Mouse (Mus musculus): ENCODE data around the gene Copg1. TPM values are rescaled to one million over a fixed set of nuclear protein-coding genes. Genes with fewer than 3 reads are reported as not detected.
A peak's percentile ranks its signal among the peaks of the same experiment; 100 is the strongest.

The Copg1 gene
- polyA plus RNA-seq, 1 experiment from 2014 or later: 169 TPM

DNA sequence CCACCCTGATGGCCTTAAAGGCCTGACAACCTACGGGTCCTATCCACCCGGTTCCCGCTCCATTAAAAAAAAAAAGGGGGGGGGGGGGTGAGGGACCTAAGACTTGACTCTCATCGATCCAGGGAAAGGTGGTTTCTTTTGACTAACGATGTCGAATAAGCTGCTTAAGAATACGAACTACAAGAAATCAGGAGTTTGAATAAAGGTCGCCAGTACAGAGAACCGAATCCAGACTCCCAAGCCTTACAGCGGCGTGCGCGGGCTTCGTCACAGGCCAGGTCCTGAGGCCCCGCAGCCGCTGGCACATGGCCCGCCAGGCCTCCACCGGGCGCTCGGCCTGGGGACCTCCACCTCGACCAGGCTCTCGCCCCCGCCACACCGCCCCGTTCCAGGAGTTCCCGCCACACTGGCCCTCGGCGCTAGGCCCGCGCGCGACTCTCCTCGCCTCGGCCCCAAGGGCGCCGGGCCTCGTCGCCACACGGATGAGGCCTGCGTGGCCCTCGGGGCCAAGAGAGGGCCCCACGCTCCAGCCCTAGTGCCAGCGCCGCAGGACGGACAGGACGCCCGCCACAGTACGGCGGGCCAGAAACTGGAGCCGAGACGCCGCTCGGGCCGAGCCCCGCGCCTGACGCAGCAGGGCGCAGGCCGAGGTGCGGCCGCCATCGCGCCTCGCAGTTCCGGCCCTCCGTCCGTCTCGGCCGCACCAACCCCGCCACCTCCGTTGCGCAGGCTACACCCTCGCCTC is 37.3 kb upstream of the Copg1 start:
- Histone ChIP-seq H3K9ac (ENCODE audit: low read length) (peak overlapping the region; percentile 99), H3K9me3 (ENCODE audit: control insufficient read depth, low read length) (no peaks in the 10 kb centered on the region), H3K27me3 (ENCODE audit: control insufficient read depth, insufficient read depth, low read length) (no peaks in the 10 kb centered on the region), H3K4me3 (ENCODE audit: low read depth, low read length) (peak overlapping the region; percentile 100), H3K4me1 (ENCODE audit: control insufficient read depth, insufficient read depth, low read length) (peaks cover 7% of the 10 kb centered on the region; the same call in 1 of the 2 replicates), H3K4me2 (ENCODE audit: low read depth) (peak overlapping the region; percentile 77), H3K27ac (ENCODE audit: low read depth, low read length) (peak overlapping the region; percentile 85), H3K36me3 (ENCODE audit: control insufficient read depth, insufficient read depth, low read length) (no peaks in the 10 kb centered on the region; the same call in none of the 2 replicates)
- peak; percentile 70 for ATAC-seq (ENCODE audit: insufficient read depth, low FRiP score, low TSS enrichment)
- under 1% methylated on average over 73 of the region's 73 CpGs for WGBS
- peak; percentile 64 for DNase-seq (ENCODE audit: low spot score)

DNA sequence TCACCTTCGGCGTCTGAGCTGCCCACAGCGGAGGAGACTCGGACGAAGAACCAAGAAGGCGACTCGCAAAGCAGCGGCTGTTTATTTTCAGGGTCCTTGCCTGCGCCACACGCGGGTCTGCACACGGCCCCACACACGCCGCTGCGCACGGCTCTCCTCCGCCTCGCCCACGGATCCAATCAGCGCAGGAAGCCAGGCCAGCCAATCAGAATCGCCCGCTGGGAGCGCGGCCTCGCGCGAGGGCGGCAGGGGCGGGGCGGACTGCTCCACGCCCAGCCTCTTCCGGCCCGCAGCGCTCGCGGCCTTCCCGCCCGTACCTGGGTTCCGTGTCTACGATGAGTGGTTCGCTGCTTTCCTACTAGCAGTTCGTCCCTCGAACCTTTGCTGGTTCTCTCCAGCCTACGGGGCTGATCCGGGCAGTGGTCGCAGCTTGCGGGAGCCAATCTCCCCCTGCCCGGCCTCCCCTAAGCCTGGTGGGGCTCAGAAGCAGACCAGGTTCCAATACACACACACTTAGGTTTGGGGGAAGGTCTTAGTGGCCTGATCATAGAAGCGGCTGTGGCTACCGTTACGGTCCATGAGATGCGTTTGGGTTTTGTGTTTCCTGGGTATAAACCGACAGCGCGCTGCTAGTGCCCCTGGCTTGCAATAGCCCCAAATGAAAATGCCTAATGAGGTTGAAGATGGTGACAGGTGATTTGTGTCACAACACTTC is 36.6 kb upstream of the Copg1 start, which contains the start of gene Cnbp:
Gene Cnbp, minus strand, starts transcription at position 207 of the 715 bp plus-strand sequence.
- peak within 1 kb of the TSS; percentile 100 for H3K4me3 ChIP-seq (ENCODE audit: low read depth, low read length)
- no peaks in the 10 kb centered on the region for H3K27me3 ChIP-seq (ENCODE audit: control insufficient read depth, insufficient read depth, low read length)
- H3K4me1 ChIP-seq (ENCODE audit: control insufficient read depth, insufficient read depth, low read length): peaks cover 7% of the 10 kb centered on the region; the same call in 1 of the 2 replicates

DNA sequence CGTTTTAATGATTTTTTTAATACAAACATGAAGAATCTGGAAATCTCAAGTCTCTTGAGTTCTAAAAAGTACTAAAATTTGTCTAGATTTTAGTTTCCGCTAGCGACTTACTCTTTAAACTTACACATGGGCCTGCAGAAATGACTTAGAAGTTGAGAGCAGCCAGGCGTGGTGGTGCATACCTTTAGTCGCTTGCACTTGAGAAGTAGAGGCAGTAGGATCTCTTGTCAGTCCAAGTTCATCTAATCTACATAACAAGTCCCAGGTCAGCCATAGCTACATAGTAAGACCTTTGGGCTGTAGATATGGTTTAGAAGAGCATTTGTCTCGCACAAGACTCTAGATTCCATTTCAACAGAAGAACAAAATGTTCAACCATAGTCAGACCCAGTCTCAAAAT is 35.7 kb upstream of the Copg1 start:
- Histone ChIP-seq H3K4me3 (ENCODE audit: low read depth, low read length) (no peak overlapping the region), H3K27me3 (ENCODE audit: control insufficient read depth, insufficient read depth, low read length) (no peaks in the 10 kb centered on the region), H3K4me2 (ENCODE audit: low read depth) (no peak overlapping the region), H3K27ac (ENCODE audit: low read depth, low read length) (no peak overlapping the region), H3K9me3 (ENCODE audit: control insufficient read depth, low read length) (no peaks in the 10 kb centered on the region), H3K36me3 (ENCODE audit: control insufficient read depth, insufficient read depth, low read length) (no peaks in the 10 kb centered on the region; the same call in 1 of the 2 replicates), H3K9ac (ENCODE audit: low read length) (no peak overlapping the region), H3K4me1 (ENCODE audit: control insufficient read depth, insufficient read depth, low read length) (peaks cover 7% of the 10 kb centered on the region; the same call in 1 of the 2 replicates)
- no peak for DNase-seq (ENCODE audit: low spot score)
- ATAC-seq (ENCODE audit: insufficient read depth, low FRiP score, low TSS enrichment): no peak
- WGBS: 85% methylated on average over 6 of the region's 6 CpGs

More for the DNA sequence above, 36.6 kb upstream of the Copg1 start, which contains the start of gene Cnbp:
- WGBS: under 1% methylated on average over 53 of the region's 55 CpGs
- H3K27ac ChIP-seq (ENCODE audit: low read depth, low read length): peak within 1 kb of the TSS; percentile 85
- DNase-seq (ENCODE audit: low spot score) (peak; percentile 99), ATAC-seq (ENCODE audit: insufficient read depth, low FRiP score, low TSS enrichment) (peak; percentile 98)
- no peaks in the 10 kb centered on the region; the same call in 1 of the 2 replicates for H3K36me3 ChIP-seq (ENCODE audit: control insufficient read depth, insufficient read depth, low read length)
- peak within 1 kb of the TSS; percentile 77 for H3K4me2 ChIP-seq (ENCODE audit: low read depth)
- H3K9me3 ChIP-seq (ENCODE audit: control insufficient read depth, low read length): no peaks in the 10 kb centered on the region
- peak within 1 kb of the TSS; percentile 99 for H3K9ac ChIP-seq (ENCODE audit: low read length)

DNA sequence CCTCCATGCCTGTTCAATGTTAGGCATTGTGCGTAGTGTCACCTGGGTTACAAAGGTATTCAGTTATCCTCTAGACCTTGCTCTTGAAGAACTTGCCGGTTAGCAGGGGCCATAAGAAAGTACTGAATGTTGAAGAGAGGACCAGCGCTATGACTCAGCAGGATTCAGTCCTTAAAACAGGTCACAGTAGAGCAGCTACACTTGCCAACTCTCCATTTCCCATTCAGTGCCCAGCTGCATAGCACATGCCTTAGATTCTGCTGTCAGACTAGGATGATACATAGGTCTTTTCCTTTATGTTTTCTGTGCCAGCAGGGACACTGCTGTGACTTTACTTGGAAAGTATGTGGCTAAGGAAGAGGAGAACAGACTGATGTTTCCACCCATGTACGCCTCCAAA is 34.2 kb upstream of the Copg1 start:
- H3K27me3 ChIP-seq (ENCODE audit: control insufficient read depth, insufficient read depth, low read length): no peaks in the 10 kb centered on the region
- no peak for ATAC-seq (ENCODE audit: insufficient read depth, low FRiP score, low TSS enrichment)
- H3K9ac ChIP-seq (ENCODE audit: low read length): no peak overlapping the region
- 81% methylated on average over 4 of the region's 4 CpGs for WGBS
- H3K36me3 ChIP-seq (ENCODE audit: control insufficient read depth, insufficient read depth, low read length): no peaks in the 10 kb centered on the region; the same call in 1 of the 2 replicates
- DNase-seq (ENCODE audit: low spot score): no peak
- H3K4me2 ChIP-seq (ENCODE audit: low read depth): no peak overlapping the region
- no peak overlapping the region for H3K27ac ChIP-seq (ENCODE audit: low read depth, low read length)
- H3K4me3 ChIP-seq (ENCODE audit: low read depth, low read length): no peak overlapping the region
- peaks cover 5% of the 10 kb centered on the region; the same call in 1 of the 2 replicates for H3K4me1 ChIP-seq (ENCODE audit: control insufficient read depth, insufficient read depth, low read length)
- H3K9me3 ChIP-seq (ENCODE audit: control insufficient read depth, low read length): no peaks in the 10 kb centered on the region

DNA sequence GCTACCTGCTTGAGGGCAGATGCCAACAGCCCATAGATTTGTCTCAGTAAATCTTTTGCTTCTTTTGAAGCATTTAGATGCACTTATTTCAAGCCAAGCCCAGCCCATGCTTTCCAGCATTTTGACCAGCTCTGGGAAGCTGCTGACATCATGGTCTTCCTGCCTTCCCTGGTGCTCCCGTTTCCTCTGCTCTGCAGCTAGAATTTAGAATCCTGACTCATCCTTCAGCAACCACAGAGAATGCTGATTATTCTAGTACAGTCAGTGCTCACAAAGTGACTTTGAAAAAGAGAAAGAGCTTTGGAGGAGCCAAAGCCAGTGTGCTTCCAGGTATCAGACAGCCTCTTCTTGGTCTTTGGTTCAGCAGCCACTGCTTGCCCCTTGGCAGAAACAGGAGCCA is 30.5 kb upstream of the Copg1 start:
- Histone ChIP-seq H3K27me3 (ENCODE audit: control insufficient read depth, insufficient read depth, low read length) (no peaks in the 10 kb centered on the region), H3K4me1 (ENCODE audit: control insufficient read depth, insufficient read depth, low read length) (no peaks in the 10 kb centered on the region), H3K36me3 (ENCODE audit: control insufficient read depth, insufficient read depth, low read length) (no peaks in the 10 kb centered on the region), H3K4me2 (ENCODE audit: low read depth) (no peak overlapping the region), H3K9me3 (ENCODE audit: control insufficient read depth, low read length) (no peaks in the 10 kb centered on the region), H3K9ac (ENCODE audit: low read length) (no peak overlapping the region), H3K4me3 (ENCODE audit: low read depth, low read length) (no peak overlapping the region), H3K27ac (ENCODE audit: low read depth, low read length) (no peak overlapping the region)
- ATAC-seq (ENCODE audit: insufficient read depth, low FRiP score, low TSS enrichment) (no peak), DNase-seq (ENCODE audit: low spot score) (no peak)
- WGBS: 70% methylated on average over 1 of the region's 1 CpGs

DNA sequence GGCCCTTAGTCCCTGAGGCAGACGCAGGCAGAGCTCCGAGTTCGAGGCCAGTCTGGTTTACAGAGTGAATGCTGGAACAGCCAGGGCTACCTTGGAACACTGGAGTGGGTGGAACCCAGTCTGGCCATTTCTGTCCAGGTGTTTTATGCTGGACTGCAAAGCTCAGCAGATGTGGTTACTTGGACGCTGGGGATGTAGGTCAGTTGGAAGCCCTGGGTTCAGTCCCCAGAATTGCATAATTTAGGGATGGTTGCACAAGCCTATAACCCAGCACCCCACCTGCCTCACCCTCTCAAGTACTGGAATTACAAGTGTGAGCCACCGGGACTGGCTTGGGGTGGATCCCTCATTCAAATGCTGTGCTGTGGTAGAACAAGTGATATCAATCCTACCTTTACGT is 21.4 kb upstream of the Copg1 start:
- DNase-seq (ENCODE audit: low spot score) (no peak), ATAC-seq (ENCODE audit: insufficient read depth, low FRiP score, low TSS enrichment) (no peak)
- Histone ChIP-seq H3K36me3 (ENCODE audit: control insufficient read depth, insufficient read depth, low read length) (no peaks in the 10 kb centered on the region), H3K27ac (ENCODE audit: low read depth, low read length) (no peak overlapping the region), H3K4me3 (ENCODE audit: low read depth, low read length) (no peak overlapping the region), H3K4me1 (ENCODE audit: control insufficient read depth, insufficient read depth, low read length) (no peaks in the 10 kb centered on the region), H3K9me3 (ENCODE audit: control insufficient read depth, low read length) (no peaks in the 10 kb centered on the region), H3K9ac (ENCODE audit: low read length) (no peak overlapping the region), H3K4me2 (ENCODE audit: low read depth) (no peak overlapping the region), H3K27me3 (ENCODE audit: control insufficient read depth, insufficient read depth, low read length) (no peaks in the 10 kb centered on the region)
- 79% methylated on average over 6 of the region's 6 CpGs for WGBS

DNA sequence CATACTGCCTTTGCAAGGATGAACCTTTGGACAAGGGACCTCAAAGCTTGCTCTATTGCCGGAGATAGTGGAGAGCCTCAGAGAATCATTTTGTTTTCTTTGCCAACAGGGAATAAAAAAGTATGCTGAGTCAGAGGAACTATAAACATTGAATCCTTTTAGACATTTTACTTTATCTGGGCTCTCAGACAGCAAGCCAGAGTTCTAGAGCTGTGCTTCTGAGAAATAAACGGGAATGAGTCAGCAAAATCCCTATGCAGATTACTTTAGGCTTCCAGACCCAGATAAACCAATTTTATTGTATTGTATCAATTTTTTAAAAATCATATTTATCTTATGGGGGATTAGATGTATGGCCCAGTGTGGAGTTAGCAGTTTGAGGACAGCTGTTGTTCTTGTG is 20.4 kb upstream of the Copg1 start:
- Histone ChIP-seq H3K36me3 (ENCODE audit: control insufficient read depth, insufficient read depth, low read length) (no peaks in the 10 kb centered on the region), H3K27me3 (ENCODE audit: control insufficient read depth, insufficient read depth, low read length) (no peaks in the 10 kb centered on the region), H3K9me3 (ENCODE audit: control insufficient read depth, low read length) (no peaks in the 10 kb centered on the region), H3K4me2 (ENCODE audit: low read depth) (no peak overlapping the region), H3K9ac (ENCODE audit: low read length) (no peak overlapping the region), H3K4me1 (ENCODE audit: control insufficient read depth, insufficient read depth, low read length) (no peaks in the 10 kb centered on the region), H3K4me3 (ENCODE audit: low read depth, low read length) (no peak overlapping the region), H3K27ac (ENCODE audit: low read depth, low read length) (no peak overlapping the region)
- DNase-seq (ENCODE audit: low spot score): no peak
- no peak for ATAC-seq (ENCODE audit: insufficient read depth, low FRiP score, low TSS enrichment)
- 77% methylated on average over 2 of the region's 2 CpGs for WGBS

DNA sequence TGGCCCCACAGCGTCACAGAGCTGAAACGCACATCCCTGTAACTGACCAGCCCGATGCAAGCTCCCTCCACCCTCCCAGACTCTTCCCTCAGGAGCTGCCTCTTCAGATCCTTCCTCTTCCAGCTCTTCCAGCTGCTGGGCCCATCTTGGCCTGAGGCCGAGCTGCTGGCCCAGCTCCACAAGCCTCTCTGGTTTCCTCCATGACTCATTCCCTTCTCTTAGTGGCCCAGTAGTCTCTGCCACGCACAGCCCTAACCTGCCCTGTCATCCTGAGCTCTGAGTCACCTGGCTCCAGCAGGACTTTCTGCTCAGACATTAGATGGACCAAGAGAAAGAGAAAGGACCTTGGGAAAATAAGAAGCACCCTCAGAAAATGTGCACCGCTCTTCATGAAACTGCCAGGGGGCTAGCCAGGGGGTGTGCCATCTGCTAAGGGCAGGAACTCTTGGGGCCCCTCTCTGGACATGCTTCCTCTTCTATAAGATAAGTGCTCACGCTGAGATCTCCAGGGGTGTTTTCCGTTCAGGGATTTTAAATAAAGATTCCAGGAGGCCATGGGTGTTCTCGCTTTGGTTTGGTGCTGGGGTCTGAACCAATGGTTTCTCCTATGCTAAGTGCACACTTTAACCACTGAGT is 18.6 kb upstream of the Copg1 start:
- Histone ChIP-seq H3K27me3 (ENCODE audit: control insufficient read depth, insufficient read depth, low read length) (no peaks in the 10 kb centered on the region), H3K4me1 (ENCODE audit: control insufficient read depth, insufficient read depth, low read length) (no peaks in the 10 kb centered on the region), H3K27ac (ENCODE audit: low read depth, low read length) (no peak overlapping the region), H3K9me3 (ENCODE audit: control insufficient read depth, low read length) (no peaks in the 10 kb centered on the region), H3K36me3 (ENCODE audit: control insufficient read depth, insufficient read depth, low read length) (no peaks in the 10 kb centered on the region), H3K9ac (ENCODE audit: low read length) (no peak overlapping the region), H3K4me3 (ENCODE audit: low read depth, low read length) (no peak overlapping the region), H3K4me2 (ENCODE audit: low read depth) (no peak overlapping the region)
- DNase-seq (ENCODE audit: low spot score): no peak
- WGBS: 78% methylated on average over 9 of the region's 9 CpGs
- ATAC-seq (ENCODE audit: insufficient read depth, low FRiP score, low TSS enrichment): no peak
